Mouse (Mus musculus) common myeloid progenitor, adult 5-6 weeks (primary cell): Measurements from ENCODE around the gene Rrp9. TPM values are rescaled to one million over a fixed set of nuclear protein-coding genes. Genes with fewer than 3 reads are reported as not detected.
A peak's percentile ranks its signal among the peaks of the same experiment; 100 is the strongest.

Source experiments
- ATAC-seq: replicated peaks from 2 replicates; pipeline ENCODE4 v1.8.0; 2016; ENCODE audit warnings: low read depth, mild to moderate bottlenecking, moderate TSS enrichment, inconsistent platforms; ENCODE audit not compliant: poor library complexity, severe bottlenecking
- total RNA-seq: library from RNA; stranded (forward); fragments of 200-1000, 187-1606 nt; gene quantifications from 2 replicates; pipeline ENCODE4 v1.2.3, GENCODE M21; 2017

The Rrp9 gene
- 43.9 and 64.9 TPM in 2 replicates for total RNA-seq

GRCm38 (mm10) chr9:106475663-106476001 is at the start of gene Rrp9:
TSS of gene Rrp9 (plus strand) at chr9:106475963.
- no peak for ATAC-seq

- ATAC-seq, result peak; percentile 7
Observed at GRCm38 (mm10) chr9:106428719-106429220, 47.0 kb upstream of the Rrp9 start.

- ATAC-seq, result peak; percentile 94
Observed at GRCm38 (mm10) chr9:106429221-106430014, 46.3 kb upstream of the Rrp9 start, which contains the start of gene Rpl29. TSS of gene Rpl29 (plus strand) at chr9:106429454.

GRCm38 (mm10) chr9:106430015-106430264 is 45.8 kb upstream of the Rrp9 start:
- ATAC-seq, result no peak

- ATAC-seq, result no peak
Observed at GRCm38 (mm10) chr9:106433389-106433788, 42.4 kb upstream of the Rrp9 start.

- no peak for ATAC-seq
Observed at GRCm38 (mm10) chr9:106436566-106436965, 39.2 kb upstream of the Rrp9 start.

- no peak for ATAC-seq
Observed at GRCm38 (mm10) chr9:106442680-106443079, 33.1 kb upstream of the Rrp9 start.

GRCm38 (mm10) chr9:106444836-106445235 is 30.9 kb upstream of the Rrp9 start:
- ATAC-seq, result no peak

GRCm38 (mm10) chr9:106447348-106447747 is 28.4 kb upstream of the Rrp9 start, which contains the start of the genes Abhd14b and Abhd14a:
TSS of gene Abhd14b (plus strand) at chr9:106447459.
TSS of gene Abhd14a (minus strand) at chr9:106447678.
- peak; percentile 77 for ATAC-seq

GRCm38 (mm10) chr9:106447951-106448350 is 27.8 kb upstream of the Rrp9 start:
- ATAC-seq, result no peak

GRCm38 (mm10) chr9:106448498-106449031 is 27.2 kb upstream of the Rrp9 start:
- peak; percentile 77 for ATAC-seq

- no peak for ATAC-seq
Observed at GRCm38 (mm10) chr9:106449947-106450346, 25.8 kb upstream of the Rrp9 start.

GRCm38 (mm10) chr9:106450661-106451060 is 25.1 kb upstream of the Rrp9 start:
- no peak for ATAC-seq

GRCm38 (mm10) chr9:106451298-106451697 is 24.5 kb upstream of the Rrp9 start:
- ATAC-seq, result no peak

GRCm38 (mm10) chr9:106451899-106452298 is 23.9 kb upstream of the Rrp9 start:
- no peak for ATAC-seq

- ATAC-seq, result no peak
Observed at GRCm38 (mm10) chr9:106452351-106452750, 23.4 kb upstream of the Rrp9 start.

- no peak for ATAC-seq
Observed at GRCm38 (mm10) chr9:106452821-106453220, 22.9 kb upstream of the Rrp9 start.

- peak; percentile 48 for ATAC-seq
Observed at GRCm38 (mm10) chr9:106453271-106454070, 22.3 kb upstream of the Rrp9 start, which contains the start of gene Pcbp4. TSS of gene Pcbp4 (plus strand) at chr9:106453291.

GRCm38 (mm10) chr9:106454071-106454761 is 21.5 kb upstream of the Rrp9 start:
- ATAC-seq, result no peak
